Mouse (Mus musculus) MEL (cell line): Measurements from ENCODE around the gene Serpina1b. TPM values are rescaled to one million over a fixed set of nuclear protein-coding genes. Genes with fewer than 3 reads are reported as not detected.
A peak's percentile ranks its signal among the peaks of the same experiment; 100 is the strongest.

Experiments
- DNase-seq: peaks from one replicate; pipeline ENCODE4 v3.0.0; 2011; ENCODE audit warnings: low read depth, low spot score
- H3K27ac ChIP-seq: 2 replicates; pipeline ENCODE4 v1.5.1; 2012; ENCODE audit warnings: low read depth, mild to moderate bottlenecking, control low read depth, low read length, moderate library complexity; ENCODE audit not compliant: control insufficient read depth
- H3K27me3 ChIP-seq, 2 experiments: fragments of 150-350 bp in 1 of 2; sonication (generic) in 1 of 2; 2 replicates each; pipeline ENCODE4 v1.6.1; 2012; ENCODE audit warnings: low read length in 2 of 2, mild to moderate bottlenecking in 2 of 2, improper control_type of control experiment in 1 of 2, moderate library complexity in 1 of 2; ENCODE audit not compliant: insufficient read depth in 2 of 2, control insufficient read depth in 1 of 2
- H3K36me3 ChIP-seq, 2 experiments: 2 replicates each; pipeline ENCODE4 v1.6.1; 2012 to 2014; ENCODE audit warnings: low read length in 2 of 2, improper control_type of control experiment in 1 of 2, inconsistent platforms in 1 of 2, mild to moderate bottlenecking in 1 of 2; ENCODE audit not compliant: insufficient read depth in 2 of 2, control insufficient read depth in 1 of 2
- H3K4me1 ChIP-seq, 2 experiments: fragments of 150-350 bp in 1 of 2; sonication (generic) in 1 of 2; 2 replicates each; pipeline ENCODE4 v1.6.1; 2012; ENCODE audit warnings: low read length in 2 of 2, improper control_type of control experiment in 1 of 2, mild to moderate bottlenecking in 1 of 2; ENCODE audit not compliant: insufficient read depth in 2 of 2, control insufficient read depth in 1 of 2
- H3K4me3 ChIP-seq, 2 experiments: fragments of 150-350 bp in 1 of 2; sonication (generic) in 1 of 2; 2 replicates each; pipeline ENCODE4 v1.5.1; 2012; ENCODE audit warnings: low read depth in 2 of 2, low read length in 2 of 2, mild to moderate bottlenecking in 2 of 2, moderate library complexity in 2 of 2, control low read depth in 1 of 2, improper control_type of control experiment in 1 of 2; ENCODE audit not compliant: control insufficient read depth in 1 of 2, insufficient read depth in 1 of 2
- H3K79me2 ChIP-seq: 2 replicates; pipeline ENCODE4 v1.6.1; 2012; ENCODE audit warnings: mild to moderate bottlenecking, low read length, moderate library complexity; ENCODE audit not compliant: control insufficient read depth, poor library complexity, insufficient read depth
- H3K9ac ChIP-seq: 2 replicates; pipeline ENCODE4 v1.6.1; 2012; ENCODE audit warnings: low read depth, mild to moderate bottlenecking, control low read depth, low read length, moderate library complexity; ENCODE audit not compliant: control insufficient read depth, poor library complexity, severe bottlenecking
- H3K9me3 ChIP-seq: fragments of 150-350 bp; sonication (generic); replicated peaks from 2 replicates; pipeline ENCODE4 v1.6.1; 2012; ENCODE audit warnings: mild to moderate bottlenecking, low read length, improper control_type of control experiment, moderate library complexity; ENCODE audit not compliant: insufficient read depth
- BHLHE40 ChIP-seq: IDR thresholded peaks from 2 replicates; pipeline ENCODE4 v1.6.1; 2012; ENCODE audit warnings: low read depth, mild to moderate bottlenecking, inconsistent platforms, low read length, improper control_type of control experiment, borderline replicate concordance
- CHD2 ChIP-seq: IDR thresholded peaks from 2 replicates; pipeline ENCODE4 v1.6.1; 2011; ENCODE audit warnings: low read length, improper control_type of control experiment
- CTCF ChIP-seq, 3 experiments: IDR thresholded peaks in 2 of 3; conservative IDR thresholded peaks in 1 of 3; 2 replicates each; pipeline ENCODE4 v1.5.1; 2011 to 2012; ENCODE audit warnings: low read length in 3 of 3, low read depth in 2 of 3, mild to moderate bottlenecking in 2 of 3, improper control_type of control experiment in 1 of 3, inconsistent platforms in 1 of 3, mixed read lengths in 1 of 3, moderate library complexity in 1 of 3; ENCODE audit not compliant: control insufficient read depth in 1 of 3, insufficient read depth in 1 of 3, poor library complexity in 1 of 3, severe bottlenecking in 1 of 3
- E2F4 ChIP-seq: IDR thresholded peaks from 2 replicates; pipeline ENCODE4 v1.6.1; 2011; ENCODE audit warnings: low read depth, low read length, improper control_type of control experiment, borderline replicate concordance
- GABPA ChIP-seq: IDR thresholded peaks from 2 replicates; pipeline ENCODE4 v1.6.1; 2012; ENCODE audit warnings: low read depth, mild to moderate bottlenecking, inconsistent platforms, low read length, improper control_type of control experiment, moderate library complexity
- HCFC1 ChIP-seq: IDR thresholded peaks from 2 replicates; pipeline ENCODE4 v1.6.1; 2012; ENCODE audit warnings: low read depth, mild to moderate bottlenecking, inconsistent platforms, low read length, improper control_type of control experiment, moderate library complexity
- KAT2A ChIP-seq: conservative IDR thresholded peaks from 2 replicates; pipeline ENCODE4 v1.6.1; 2012; ENCODE audit warnings: low read depth, low read length, improper control_type of control experiment, inconsistent platforms
- MAFK ChIP-seq: IDR thresholded peaks from 2 replicates; pipeline ENCODE4 v1.6.1; 2011; ENCODE audit warnings: low read depth, mild to moderate bottlenecking, low read length, improper control_type of control experiment, borderline replicate concordance
- MAZ ChIP-seq: IDR thresholded peaks from 2 replicates; pipeline ENCODE4 v1.6.1; 2012; ENCODE audit warnings: low read depth, mild to moderate bottlenecking, inconsistent platforms, low read length, improper control_type of control experiment
- MXI1 ChIP-seq: IDR thresholded peaks from 2 replicates; pipeline ENCODE4 v1.6.1; 2011; ENCODE audit warnings: mild to moderate bottlenecking, low read depth, low read length, improper control_type of control experiment
- MYC ChIP-seq: IDR thresholded peaks from 2 replicates; pipeline ENCODE4 v1.6.1; 2011; ENCODE audit warnings: low read depth, mild to moderate bottlenecking, low read length, improper control_type of control experiment, moderate library complexity
- RAD21 ChIP-seq: IDR thresholded peaks from 2 replicates; pipeline ENCODE4 v1.6.1; 2011; ENCODE audit warnings: mild to moderate bottlenecking, low read depth, low read length, improper control_type of control experiment
- RCOR1 ChIP-seq: IDR thresholded peaks from 2 replicates; pipeline ENCODE4 v1.6.1; 2012; ENCODE audit warnings: low read depth, mild to moderate bottlenecking, inconsistent platforms, low read length, improper control_type of control experiment
- SMC3 ChIP-seq: IDR thresholded peaks from 2 replicates; pipeline ENCODE4 v1.6.1; 2011; ENCODE audit warnings: low read depth, low read length, improper control_type of control experiment
- TAL1 ChIP-seq: IDR thresholded peaks from 2 replicates; pipeline ENCODE4 v1.6.1; 2012; ENCODE audit warnings: mild to moderate bottlenecking, inconsistent platforms, low read length, moderate library complexity, mixed read lengths
- TBP ChIP-seq: IDR thresholded peaks from 2 replicates; pipeline ENCODE4 v1.8.0; 2011; ENCODE audit warnings: low read depth, low read length, improper control_type of control experiment
- TCF12 ChIP-seq: IDR thresholded peaks from 2 replicates; pipeline ENCODE4 v1.6.1; 2014; ENCODE audit warnings: low read depth, mild to moderate bottlenecking, inconsistent platforms, low read length, improper control_type of control experiment, moderate library complexity
- UBTF ChIP-seq: IDR thresholded peaks from 2 replicates; pipeline ENCODE4 v1.6.1; 2012; ENCODE audit warnings: low read depth, mild to moderate bottlenecking, inconsistent platforms, low read length, improper control_type of control experiment, moderate library complexity, borderline replicate concordance; ENCODE audit not compliant: insufficient read depth
- USF1 ChIP-seq: IDR thresholded peaks from 2 replicates; pipeline ENCODE4 v1.6.1; 2014; ENCODE audit warnings: low read depth, mild to moderate bottlenecking, inconsistent platforms, low read length, improper control_type of control experiment, moderate library complexity
- ZC3H11A ChIP-seq: IDR thresholded peaks from 2 replicates; pipeline ENCODE4 v1.6.1; 2012; ENCODE audit warnings: low read depth, mild to moderate bottlenecking, inconsistent platforms, low read length, improper control_type of control experiment
- ZNF384 ChIP-seq: IDR thresholded peaks from 2 replicates; pipeline ENCODE4 v1.6.1; 2012; ENCODE audit warnings: low read depth, mild to moderate bottlenecking, inconsistent platforms, low read length, improper control_type of control experiment
- polyA plus RNA-seq, 2 experiments: library from polyadenylated mRNA; stranded (reverse) in 1 of 2; unstranded in 1 of 2; fragments of >175 nt in 1 of 2; fragments of >200 nt in 1 of 2; gene quantifications; 2 replicates each; pipeline versions ENCODE4 v1.2.1 to v1.2.4; 2012; ENCODE audit warnings: low replicate concordance in 2 of 2, low read depth in 1 of 2; ENCODE audit not compliant: insufficient read length in 2 of 2, insufficient read depth in 1 of 2, missing spikeins in 1 of 2
- total RNA-seq: library from RNA; depleted of rRNA; stranded (reverse); fragments of 300-350 nt; gene quantifications from 2 replicates; pipeline ENCODE4 v1.2.3, GENCODE M21; 2012

Serpina1b gene
- total and polyA plus RNA-seq, 3 experiments, result not detected

GRCm38 (mm10) chr12:103711537-103711936, 118.6 kb downstream of the Serpina1b start:
- Histone ChIP-seq H3K27ac (no peak overlapping the region), H3K27me3 (no peaks in the 10 kb centered on the region), H3K4me3 (no peak overlapping the region), H3K79me2 (no peaks in the 10 kb centered on the region), H3K9me3 (no peaks in the 10 kb centered on the region), H3K4me1 (no peaks in the 10 kb centered on the region), H3K9ac (no peak overlapping the region), H3K36me3 (no peaks in the 10 kb centered on the region)
- DNase-seq, result no peak
- TF ChIP-seq TBP (no peak), MAFK (no peak), E2F4 (no peak), ZNF384 (no peak), GABPA (no peak), CHD2 (no peak), MXI1 (no peak), SMC3 (no peak), TAL1 (no peak), MAZ (no peak), RCOR1 (no peak), MYC (no peak), BHLHE40 (no peak), UBTF (no peak), HCFC1 (no peak), ZC3H11A (no peak), KAT2A (no peak), TCF12 (no peak)

GRCm38 (mm10) chr12:103710405-103710804, 119.8 kb downstream of the Serpina1b start:
- H3K27ac ChIP-seq, result no peak overlapping the region
- TF ChIP-seq CTCF (IDR thresholded peaks at IDR 0.05 in 2 of 3, conservative IDR thresholded peaks at IDR 0.05 in 1 of 3; ENCODE audit: control insufficient read depth in 1 of 3, insufficient read depth in 1 of 3, low read depth in 2 of 3, low read length in 3 of 3, poor library complexity in 1 of 3, severe bottlenecking in 1 of 3) (peak in 1 of 3 experiments; percentile 37; a peak in 2 of 6 replicates), RAD21 (peak; percentile 31), SMC3 (peak; percentile 17; the same call in 1 of the 2 replicates), USF1 (no peak)
- TF ChIP-seq, all 39 proteins: peak for 3
- Histone ChIP-seq H3K9ac (no peak overlapping the region), H3K9me3 (no peaks in the 10 kb centered on the region), H3K4me1 (no peaks in the 10 kb centered on the region), H3K27me3 (no peaks in the 10 kb centered on the region), H3K79me2 (no peaks in the 10 kb centered on the region), H3K4me3 (no peak overlapping the region), H3K36me3 (no peaks in the 10 kb centered on the region)
- no peak for DNase-seq
